Mouse (Mus musculus): ENCODE data around the gene Slc25a13. TPM values are rescaled to one million over a fixed set of nuclear protein-coding genes. Genes with fewer than 3 reads are reported as not detected.

The Slc25a13 gene
- total and polyA plus RNA-seq, 2 experiments from 2014 or later: 59.6 to 83.1 TPM

DNA sequence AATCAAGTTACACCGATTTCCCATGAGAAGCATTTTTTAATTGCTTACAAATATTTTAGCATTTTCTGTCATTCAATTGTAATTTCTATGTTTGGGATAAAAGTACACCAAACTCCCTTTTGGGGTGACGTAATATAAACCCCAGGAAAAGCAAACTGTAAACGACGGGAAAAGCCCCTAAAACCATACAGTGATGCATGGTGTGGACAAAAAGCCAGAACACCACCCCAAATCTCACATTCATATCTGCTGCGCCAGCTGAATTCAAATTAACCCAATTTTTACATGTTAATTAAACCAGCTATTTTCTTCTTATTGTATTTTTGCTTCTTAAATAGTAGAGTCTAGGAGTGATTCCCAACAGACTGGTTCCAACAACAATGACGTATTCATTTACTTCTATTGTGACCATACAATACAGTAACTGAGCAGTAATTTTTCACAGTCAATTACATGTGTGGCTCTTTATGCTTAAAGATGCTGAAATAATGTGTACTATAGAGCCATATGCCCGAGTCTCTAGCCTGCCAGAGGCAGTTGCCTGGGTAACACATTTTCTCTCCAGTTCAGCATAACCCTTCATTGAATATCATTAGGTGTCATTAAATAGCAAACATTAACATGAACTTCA is 53.9 kb downstream of the Slc25a13 start:
- ATAC-seq (ENCODE audit: insufficient read depth, low read depth): no peak
- Histone ChIP-seq H3K4me3 (ENCODE audit: low read depth, low read length) (no peak overlapping the region), H3K27me3 (ENCODE audit: control insufficient read depth, insufficient read depth, low read length) (no peaks in the 10 kb centered on the region)

DNA sequence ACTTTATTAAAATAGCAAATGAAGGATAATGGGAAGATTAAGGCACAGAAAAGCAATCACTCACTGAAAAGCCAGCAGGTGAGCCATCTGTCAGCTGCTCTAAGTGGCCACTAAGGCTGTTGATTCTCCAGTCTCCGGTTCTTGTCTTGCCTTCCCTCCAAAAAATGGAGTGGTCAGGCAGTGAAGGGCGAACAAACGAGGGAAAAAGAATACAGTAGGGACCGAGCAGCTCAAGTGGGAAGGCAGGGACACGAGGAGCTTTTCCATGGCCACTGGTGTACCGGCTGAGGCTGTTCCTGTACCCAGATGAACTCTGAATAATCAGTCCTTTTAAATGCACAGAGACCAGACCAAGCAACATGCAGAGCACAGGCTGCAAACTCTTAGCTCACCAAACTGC is 54.8 kb downstream of the Slc25a13 start:
- no peak for ATAC-seq (ENCODE audit: insufficient read depth, low read depth)
- Histone ChIP-seq H3K4me3 (ENCODE audit: low read depth, low read length) (no peak overlapping the region), H3K36me3 (replicated peaks; ENCODE audit: control insufficient read depth, insufficient read depth, low read length) (no peaks in the 10 kb centered on the region), H3K9me3 (replicated peaks; ENCODE audit: control insufficient read depth, low read length) (no peaks in the 10 kb centered on the region), H3K4me1 (ENCODE audit: control insufficient read depth, insufficient read depth) (peaks cover 17% of the 10 kb centered on the region), H3K27me3 (ENCODE audit: control insufficient read depth, insufficient read depth, low read length) (no peaks in the 10 kb centered on the region), H3K4me2 (ENCODE audit: low read depth, low read length) (no peak overlapping the region), H3K27ac (ENCODE audit: low read depth) (no peak overlapping the region), H3K9ac (replicated peaks; ENCODE audit: low read depth, low read length) (no peak overlapping the region)
- no peak for DNase-seq (ENCODE audit: low spot score)
- TF ChIP-seq EP300 (IDR thresholded peaks at IDR 0.05; ENCODE audit: low read depth) (no peak), CTCF (IDR thresholded peaks at IDR 0.05; ENCODE audit: low read depth) (no peak)
- 55% methylated on average over 6 of the region's 6 CpGs for WGBS

More for the DNA sequence above, 53.9 kb downstream of the Slc25a13 start:
- Histone ChIP-seq H3K9me3 (replicated peaks; ENCODE audit: control insufficient read depth, low read length) (no peaks in the 10 kb centered on the region), H3K9ac (replicated peaks; ENCODE audit: low read depth, low read length) (no peak overlapping the region), H3K27ac (ENCODE audit: low read depth) (no peak overlapping the region), H3K4me2 (ENCODE audit: low read depth, low read length) (no peak overlapping the region), H3K4me1 (ENCODE audit: control insufficient read depth, insufficient read depth) (peaks cover 24% of the 10 kb centered on the region), H3K36me3 (replicated peaks; ENCODE audit: control insufficient read depth, insufficient read depth, low read length) (no peaks in the 10 kb centered on the region)
- TF ChIP-seq CTCF (IDR thresholded peaks at IDR 0.05; ENCODE audit: low read depth): no peak
- no peak for TF ChIP-seq EP300 (IDR thresholded peaks at IDR 0.05; ENCODE audit: low read depth)
- WGBS: 91% methylated on average over 7 of the region's 7 CpGs
- DNase-seq (ENCODE audit: low spot score): no peak

DNA sequence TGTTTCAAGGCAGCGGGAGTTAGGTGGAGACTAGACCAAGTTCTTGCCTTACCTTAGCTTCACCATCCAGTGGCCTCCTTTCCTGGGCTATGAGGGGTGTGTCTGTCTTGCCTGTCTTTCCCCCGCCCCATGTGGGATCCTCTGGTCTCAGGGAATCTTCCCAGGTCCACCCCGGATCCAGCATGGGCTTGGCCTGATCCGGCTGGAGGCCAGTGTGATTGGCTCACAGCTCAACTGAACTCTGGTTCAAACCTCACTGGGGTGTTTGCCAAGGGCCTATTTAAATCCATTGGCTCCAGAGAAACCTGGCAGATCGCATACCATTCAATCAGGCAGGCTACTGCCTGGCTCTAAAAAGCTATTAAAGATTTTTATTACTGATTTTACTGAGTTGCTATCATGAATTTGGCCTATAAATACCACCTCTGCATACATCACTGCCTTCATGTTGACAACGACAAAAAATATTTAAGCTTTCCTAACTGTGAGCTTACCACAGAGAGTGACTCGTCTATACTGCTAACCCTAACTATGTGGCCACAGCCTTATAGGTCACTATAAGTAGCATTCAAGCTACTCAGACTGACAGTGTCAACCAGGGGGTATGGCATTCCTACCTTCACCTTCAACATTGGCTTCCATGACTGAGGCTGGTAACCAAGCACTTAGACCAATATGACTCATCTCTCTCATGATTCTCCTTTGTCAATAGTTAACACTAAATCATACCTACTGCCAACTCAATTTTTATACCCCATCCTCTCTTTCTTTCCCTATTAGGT is 56.1 kb downstream of the Slc25a13 start:
- ATAC-seq (ENCODE audit: insufficient read depth, low read depth): 0 out of 2 replicates have a peak, but pooled peaks have one; percentile 14
- no peaks in the 10 kb centered on the region for H3K36me3 ChIP-seq (replicated peaks; ENCODE audit: control insufficient read depth, insufficient read depth, low read length)
- no peak for DNase-seq (ENCODE audit: low spot score)
- H3K9me3 ChIP-seq (replicated peaks; ENCODE audit: control insufficient read depth, low read length): no peaks in the 10 kb centered on the region
- H3K27ac ChIP-seq (ENCODE audit: low read depth): 0 out of 2 replicates have a peak overlapping the region, but pooled peaks have one; percentile 2
- H3K27me3 ChIP-seq (ENCODE audit: control insufficient read depth, insufficient read depth, low read length): no peaks in the 10 kb centered on the region
- WGBS: 71% methylated on average over 7 of the region's 7 CpGs
- no peak overlapping the region for H3K9ac ChIP-seq (replicated peaks; ENCODE audit: low read depth, low read length)
- TF ChIP-seq EP300 (IDR thresholded peaks at IDR 0.05; ENCODE audit: low read depth): no peak
- TF ChIP-seq CTCF (IDR thresholded peaks at IDR 0.05; ENCODE audit: low read depth): no peak
- no peak overlapping the region for H3K4me3 ChIP-seq (ENCODE audit: low read depth, low read length)
- no peak overlapping the region for H3K4me2 ChIP-seq (ENCODE audit: low read depth, low read length)
- peaks cover 21% of the 10 kb centered on the region for H3K4me1 ChIP-seq (ENCODE audit: control insufficient read depth, insufficient read depth)

DNA sequence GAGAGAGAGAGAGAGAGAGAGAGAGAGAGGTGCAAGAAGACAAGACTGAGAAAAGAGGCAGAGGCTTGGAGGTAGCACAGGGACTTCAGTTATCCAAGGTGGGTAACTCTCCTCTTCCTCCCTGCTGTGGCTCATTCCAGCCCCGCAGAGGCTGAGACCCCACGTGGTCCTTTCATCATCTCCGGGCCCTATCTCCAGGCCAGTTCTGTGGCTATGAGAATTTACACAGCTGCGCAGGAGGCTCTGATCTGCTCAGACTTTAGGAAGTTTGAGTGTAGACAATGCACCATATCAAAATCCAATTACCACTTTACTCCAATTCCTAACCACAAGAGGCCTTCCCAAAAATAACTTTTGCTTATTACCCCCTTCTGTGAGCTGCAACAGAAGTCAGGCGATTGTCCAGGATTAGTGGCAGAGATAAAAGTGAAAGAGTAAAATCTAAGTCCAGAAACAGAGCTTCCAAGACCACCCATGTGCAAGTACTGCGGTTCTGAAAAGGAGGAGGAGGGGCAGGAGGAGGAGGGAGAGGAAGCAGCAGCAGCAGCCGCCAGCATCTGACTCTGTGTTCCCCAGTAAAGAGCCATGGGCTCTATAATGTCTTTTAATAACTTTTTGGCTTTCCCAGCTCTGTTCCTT is 57.6 kb downstream of the Slc25a13 start:
- peaks cover 27% of the 10 kb centered on the region for H3K4me1 ChIP-seq (ENCODE audit: control insufficient read depth, insufficient read depth)
- no peak for ATAC-seq (ENCODE audit: insufficient read depth, low read depth)

DNA sequence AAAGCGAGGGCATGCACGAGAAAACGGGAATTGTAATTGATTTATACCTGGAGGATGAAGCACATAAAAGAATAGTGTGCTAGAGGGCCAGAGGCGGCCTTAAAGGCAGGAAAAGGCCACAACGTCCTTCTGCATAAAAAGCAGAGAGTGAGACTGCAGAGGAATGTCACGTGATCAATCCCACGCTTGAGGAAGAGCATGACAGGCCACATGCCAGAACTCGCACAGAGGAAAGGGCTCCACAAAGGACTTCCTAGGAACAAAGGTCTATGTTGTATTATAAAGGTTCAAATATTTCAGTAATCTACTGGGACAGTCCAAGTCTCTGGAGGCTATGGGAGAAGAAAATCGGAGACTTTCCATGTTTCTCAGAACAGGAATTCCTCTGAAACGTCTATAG is 63.5 kb downstream of the Slc25a13 start:
- Histone ChIP-seq H3K4me3 (ENCODE audit: low read depth, low read length) (no peak overlapping the region), H3K4me2 (ENCODE audit: low read depth, low read length) (no peak overlapping the region), H3K27me3 (ENCODE audit: control insufficient read depth, insufficient read depth, low read length) (no peaks in the 10 kb centered on the region), H3K9ac (replicated peaks; ENCODE audit: low read depth, low read length) (no peak overlapping the region), H3K36me3 (replicated peaks; ENCODE audit: control insufficient read depth, insufficient read depth, low read length) (0 out of 2 replicates have a peak, but pooled peaks cover 4% of the 10 kb centered on the region), H3K9me3 (replicated peaks; ENCODE audit: control insufficient read depth, low read length) (no peaks in the 10 kb centered on the region), H3K4me1 (ENCODE audit: control insufficient read depth, insufficient read depth) (peaks cover 30% of the 10 kb centered on the region), H3K27ac (ENCODE audit: low read depth) (peak overlapping the region; percentile 34)
- no peak; the same call in 1 of the 2 replicates for TF ChIP-seq EP300 (IDR thresholded peaks at IDR 0.05; ENCODE audit: low read depth)
- no peak for TF ChIP-seq CTCF (IDR thresholded peaks at IDR 0.05; ENCODE audit: low read depth)
- WGBS: 39% methylated on average over 10 of the region's 10 CpGs
- DNase-seq (ENCODE audit: low spot score) (peak; percentile 56), ATAC-seq (ENCODE audit: insufficient read depth, low read depth) (peak; percentile 64; the same call in 1 of the 2 replicates)

More for the DNA sequence above, 57.6 kb downstream of the Slc25a13 start:
- TF ChIP-seq CTCF (IDR thresholded peaks at IDR 0.05; ENCODE audit: low read depth) (no peak), EP300 (IDR thresholded peaks at IDR 0.05; ENCODE audit: low read depth) (no peak)
- 26% methylated on average over 7 of the region's 7 CpGs for WGBS
- Histone ChIP-seq H3K27me3 (ENCODE audit: control insufficient read depth, insufficient read depth, low read length) (no peaks in the 10 kb centered on the region), H3K27ac (ENCODE audit: low read depth) (no peak overlapping the region), H3K36me3 (replicated peaks; ENCODE audit: control insufficient read depth, insufficient read depth, low read length) (no peaks in the 10 kb centered on the region), H3K4me2 (ENCODE audit: low read depth, low read length) (no peak overlapping the region), H3K4me3 (ENCODE audit: low read depth, low read length) (no peak overlapping the region), H3K9ac (replicated peaks; ENCODE audit: low read depth, low read length) (no peak overlapping the region), H3K9me3 (replicated peaks; ENCODE audit: control insufficient read depth, low read length) (no peaks in the 10 kb centered on the region)
- no peak for DNase-seq (ENCODE audit: low spot score)

All from heart, postnatal 0 days (tissue).